Mouse (Mus musculus): Measurements from ENCODE around the gene Col24a1. TPM values are rescaled to one million over a fixed set of nuclear protein-coding genes. Genes with fewer than 3 reads are reported as not detected.

The Col24a1 gene
- polyA plus RNA-seq, 1 experiment from 2014 or later, result 2.3 TPM

- ATAC-seq (replicated peaks; ENCODE audit: low FRiP score, low read depth), result no peak
- TF ChIP-seq CTCF (IDR thresholded peaks at IDR 0.05; ENCODE audit: low read depth), result no peak
- no peak overlapping the region for H3K4me3 ChIP-seq (replicated peaks; ENCODE audit: low read depth, low read length)
Measured at GRCm38 (mm10) chr3:145463731-145464130, 171.5 kb downstream of the Col24a1 start.

GRCm38 (mm10) chr3:145471094-145471493 is 178.8 kb downstream of the Col24a1 start:
- DNase-seq (ENCODE audit: low spot score) (no peak), ATAC-seq (replicated peaks; ENCODE audit: low FRiP score, low read depth) (no peak)

More at GRCm38 (mm10) chr3:145463731-145464130, 171.5 kb downstream of the Col24a1 start:
- no peaks in the 10 kb centered on the region for H3K9me3 ChIP-seq (replicated peaks; ENCODE audit: low read length)
- no peak overlapping the region for H3K9ac ChIP-seq (ENCODE audit: low read depth, low read length)
- H3K4me1 ChIP-seq (replicated peaks; ENCODE audit: insufficient read depth, low read length), result no peaks in the 10 kb centered on the region
- H3K27ac ChIP-seq, result no peak overlapping the region
- H3K4me2 ChIP-seq (ENCODE audit: low read length), result no peak overlapping the region
- WGBS, result 91% methylated on average over 2 of the region's 2 CpGs
- H3K27me3 ChIP-seq (ENCODE audit: insufficient read depth, low read length), result no peaks in the 10 kb centered on the region
- DNase-seq (ENCODE audit: low spot score), result no peak
- H3K36me3 ChIP-seq (ENCODE audit: insufficient read depth, low read length), result no peaks in the 10 kb centered on the region

GRCm38 (mm10) chr3:145474163-145474562 is 181.9 kb downstream of the Col24a1 start:
- Histone ChIP-seq H3K4me2 (ENCODE audit: low read length) (no peak overlapping the region), H3K36me3 (ENCODE audit: insufficient read depth, low read length) (no peaks in the 10 kb centered on the region), H3K9me3 (replicated peaks; ENCODE audit: low read length) (no peaks in the 10 kb centered on the region), H3K4me3 (replicated peaks; ENCODE audit: low read depth, low read length) (no peak overlapping the region), H3K27me3 (ENCODE audit: insufficient read depth, low read length) (no peaks in the 10 kb centered on the region), H3K27ac (no peak overlapping the region), H3K9ac (ENCODE audit: low read depth, low read length) (no peak overlapping the region), H3K4me1 (replicated peaks; ENCODE audit: insufficient read depth, low read length) (no peaks in the 10 kb centered on the region)
- DNase-seq (ENCODE audit: low spot score) (no peak), ATAC-seq (replicated peaks; ENCODE audit: low FRiP score, low read depth) (no peak)
- WGBS, result 77% methylated on average over 7 of the region's 7 CpGs
- TF ChIP-seq CTCF (IDR thresholded peaks at IDR 0.05; ENCODE audit: low read depth), result no peak

More at GRCm38 (mm10) chr3:145471094-145471493, 178.8 kb downstream of the Col24a1 start:
- Histone ChIP-seq H3K9me3 (replicated peaks; ENCODE audit: low read length) (no peaks in the 10 kb centered on the region), H3K4me1 (replicated peaks; ENCODE audit: insufficient read depth, low read length) (no peaks in the 10 kb centered on the region), H3K4me3 (replicated peaks; ENCODE audit: low read depth, low read length) (no peak overlapping the region), H3K4me2 (ENCODE audit: low read length) (no peak overlapping the region), H3K27me3 (ENCODE audit: insufficient read depth, low read length) (no peaks in the 10 kb centered on the region), H3K27ac (no peak overlapping the region), H3K9ac (ENCODE audit: low read depth, low read length) (no peak overlapping the region), H3K36me3 (ENCODE audit: insufficient read depth, low read length) (no peaks in the 10 kb centered on the region)
- no peak for TF ChIP-seq CTCF (IDR thresholded peaks at IDR 0.05; ENCODE audit: low read depth)
- WGBS, result 59% methylated on average over 4 of the region's 4 CpGs

- no peaks in the 10 kb centered on the region for H3K36me3 ChIP-seq (ENCODE audit: insufficient read depth, low read length)
- TF ChIP-seq CTCF (IDR thresholded peaks at IDR 0.05; ENCODE audit: low read depth), result no peak
- no peaks in the 10 kb centered on the region for H3K27me3 ChIP-seq (ENCODE audit: insufficient read depth, low read length)
- no peak overlapping the region for H3K9ac ChIP-seq (ENCODE audit: low read depth, low read length)
- no peak overlapping the region for H3K4me2 ChIP-seq (ENCODE audit: low read length)
- WGBS, result 79% methylated on average over 3 of the region's 3 CpGs
- DNase-seq (ENCODE audit: low spot score) (no peak), ATAC-seq (replicated peaks; ENCODE audit: low FRiP score, low read depth) (no peak)
- H3K4me1 ChIP-seq (replicated peaks; ENCODE audit: insufficient read depth, low read length), result no peaks in the 10 kb centered on the region
- H3K9me3 ChIP-seq (replicated peaks; ENCODE audit: low read length), result no peaks in the 10 kb centered on the region
- H3K27ac ChIP-seq, result no peak overlapping the region
- H3K4me3 ChIP-seq (replicated peaks; ENCODE audit: low read depth, low read length), result no peak overlapping the region
Measured at GRCm38 (mm10) chr3:145476634-145477033, 184.4 kb downstream of the Col24a1 start.

GRCm38 (mm10) chr3:145477074-145477473 is 184.8 kb downstream of the Col24a1 start:
- no peak for ATAC-seq (replicated peaks; ENCODE audit: low FRiP score, low read depth)
- H3K9ac ChIP-seq (ENCODE audit: low read depth, low read length), result no peak overlapping the region
- DNase-seq (ENCODE audit: low spot score), result no peak
- H3K27ac ChIP-seq, result no peak overlapping the region
- no peak overlapping the region for H3K4me2 ChIP-seq (ENCODE audit: low read length)
- 80% methylated on average over 11 of the region's 11 CpGs for WGBS
- no peak overlapping the region for H3K4me3 ChIP-seq (replicated peaks; ENCODE audit: low read depth, low read length)
- H3K4me1 ChIP-seq (replicated peaks; ENCODE audit: insufficient read depth, low read length), result no peaks in the 10 kb centered on the region
- H3K9me3 ChIP-seq (replicated peaks; ENCODE audit: low read length), result no peaks in the 10 kb centered on the region
- no peaks in the 10 kb centered on the region for H3K36me3 ChIP-seq (ENCODE audit: insufficient read depth, low read length)
- no peaks in the 10 kb centered on the region for H3K27me3 ChIP-seq (ENCODE audit: insufficient read depth, low read length)
- no peak for TF ChIP-seq CTCF (IDR thresholded peaks at IDR 0.05; ENCODE audit: low read depth)

- no peak for DNase-seq (ENCODE audit: low spot score)
- H3K4me2 ChIP-seq (ENCODE audit: low read length), result no peak overlapping the region
- H3K27me3 ChIP-seq (ENCODE audit: insufficient read depth, low read length), result no peaks in the 10 kb centered on the region
- no peaks in the 10 kb centered on the region for H3K9me3 ChIP-seq (replicated peaks; ENCODE audit: low read length)
- H3K9ac ChIP-seq (ENCODE audit: low read depth, low read length), result no peak overlapping the region
- H3K4me1 ChIP-seq (replicated peaks; ENCODE audit: insufficient read depth, low read length), result no peaks in the 10 kb centered on the region
- H3K27ac ChIP-seq, result no peak overlapping the region
- no peak overlapping the region for H3K4me3 ChIP-seq (replicated peaks; ENCODE audit: low read depth, low read length)
- no peak; the same call in 1 of the 2 replicates for TF ChIP-seq CTCF (IDR thresholded peaks at IDR 0.05; ENCODE audit: low read depth)
- no peak for ATAC-seq (replicated peaks; ENCODE audit: low FRiP score, low read depth)
- WGBS, result 35% methylated on average over 5 of the region's 5 CpGs
- no peaks in the 10 kb centered on the region for H3K36me3 ChIP-seq (ENCODE audit: insufficient read depth, low read length)
Measured at GRCm38 (mm10) chr3:145478446-145478845, 186.2 kb downstream of the Col24a1 start.

GRCm38 (mm10) chr3:145490279-145490678 is 198.0 kb downstream of the Col24a1 start:
- no peaks in the 10 kb centered on the region for H3K36me3 ChIP-seq (ENCODE audit: insufficient read depth, low read length)
- H3K4me1 ChIP-seq (replicated peaks; ENCODE audit: insufficient read depth, low read length), result no peaks in the 10 kb centered on the region
- no peak overlapping the region for H3K27ac ChIP-seq
- no peaks in the 10 kb centered on the region for H3K27me3 ChIP-seq (ENCODE audit: insufficient read depth, low read length)
- DNase-seq (ENCODE audit: low spot score) (no peak), ATAC-seq (replicated peaks; ENCODE audit: low FRiP score, low read depth) (no peak)
- H3K9me3 ChIP-seq (replicated peaks; ENCODE audit: low read length), result no peaks in the 10 kb centered on the region
- no peak overlapping the region for H3K4me2 ChIP-seq (ENCODE audit: low read length)
- H3K4me3 ChIP-seq (replicated peaks; ENCODE audit: low read depth, low read length), result no peak overlapping the region
- TF ChIP-seq CTCF (IDR thresholded peaks at IDR 0.05; ENCODE audit: low read depth), result no peak
- H3K9ac ChIP-seq (ENCODE audit: low read depth, low read length), result no peak overlapping the region
- 80% methylated on average over 1 of the region's 1 CpGs for WGBS

All from kidney, postnatal 0 days (tissue).